Mouse (Mus musculus): ENCODE data around the gene Mesp1. TPM values are rescaled to one million over a fixed set of nuclear protein-coding genes. Genes with fewer than 3 reads are reported as not detected.

Mesp1 gene
- not detected in 2 replicates for polyA plus RNA-seq (2015; fragmentation: Nextera tagmentation; extraction: Ambion mirVana)

DNA sequence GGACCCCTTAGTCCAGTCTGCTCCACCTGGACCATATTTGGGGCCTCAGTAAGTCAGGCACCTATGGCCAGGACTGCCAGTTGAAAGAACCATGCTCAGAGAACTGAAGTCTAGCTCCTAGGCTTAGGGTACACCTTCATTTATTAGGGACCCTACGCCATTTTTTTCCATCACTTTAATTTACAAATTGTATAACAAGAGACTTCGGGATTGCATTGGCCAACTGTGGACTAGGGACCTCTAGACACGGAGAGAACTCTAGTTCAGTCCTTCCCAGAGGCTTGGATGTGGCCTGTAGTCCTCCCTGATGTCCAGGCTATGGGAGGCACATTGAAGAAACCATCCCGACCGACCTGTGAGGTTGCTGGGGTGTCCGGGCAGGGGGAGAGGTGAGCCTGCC, at the start of gene Mesp1:
Gene Mesp1, minus strand, starts transcription at position 101 of the 400 bp plus-strand sequence.
- TF ChIP-seq EP300 (IDR thresholded peaks at IDR 0.05; ENCODE audit: low read depth), result no peak
- TF ChIP-seq CTCF (IDR thresholded peaks at IDR 0.05; ENCODE audit: low read depth), result no peak
- H3K4me2 ChIP-seq (ENCODE audit: low read depth, low read length), result peak within 1 kb of the TSS; percentile 65
- no peak within 1 kb of the TSS for H3K27ac ChIP-seq (ENCODE audit: low read depth)
- H3K4me1 ChIP-seq (ENCODE audit: insufficient read depth), result peaks cover 13% of the 10 kb centered on the region
- H3K36me3 ChIP-seq (replicated peaks; ENCODE audit: insufficient read depth, low read length), result no peaks in the 10 kb centered on the region
- H3K4me3 ChIP-seq (ENCODE audit: low read depth, low read length), result peak within 1 kb of the TSS; percentile 29
- ATAC-seq, result no peak
- no peaks in the 10 kb centered on the region for H3K9me3 ChIP-seq (ENCODE audit: low read length)
- H3K9ac ChIP-seq (replicated peaks), result no peak within 1 kb of the TSS
- no peak for DNase-seq
- peaks cover 42% of the 10 kb centered on the region for H3K27me3 ChIP-seq (ENCODE audit: insufficient read depth, low read length)
- WGBS (ENCODE audit: insufficient replicate concordance), result 68% methylated on average over 6 of the region's 6 CpGs

DNA sequence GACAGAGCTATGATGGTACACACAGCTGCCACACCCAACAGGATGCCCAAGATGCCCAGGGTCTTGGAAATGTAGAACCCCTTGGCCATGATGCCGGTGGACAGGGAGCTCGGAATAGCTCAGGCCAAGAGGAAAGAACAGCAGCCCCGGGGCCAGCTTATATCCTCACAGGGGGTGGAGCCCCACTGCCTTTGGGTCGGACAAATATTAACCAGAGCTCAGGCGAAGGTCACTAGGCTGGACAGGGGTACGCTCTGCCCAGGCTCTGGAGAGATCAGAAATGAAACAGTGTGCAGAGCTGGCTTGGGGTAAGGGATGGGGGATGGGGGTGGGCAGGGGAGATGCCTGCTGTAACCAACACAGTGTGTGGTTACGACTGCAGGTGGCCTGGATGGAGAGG, 48.6 kb upstream of the Mesp1 start:
- Histone ChIP-seq H3K4me3 (ENCODE audit: low read depth, low read length) (peak overlapping the region; percentile 33), H3K4me2 (ENCODE audit: low read depth, low read length) (peak overlapping the region; percentile 65), H3K27ac (ENCODE audit: low read depth) (peak overlapping the region; percentile 76), H3K9me3 (ENCODE audit: low read length) (no peaks in the 10 kb centered on the region), H3K9ac (replicated peaks) (peak overlapping the region; percentile 38), H3K36me3 (replicated peaks; ENCODE audit: insufficient read depth, low read length) (no peaks in the 10 kb centered on the region), H3K4me1 (ENCODE audit: insufficient read depth) (peaks cover 14% of the 10 kb centered on the region; the same call in 1 of the 2 replicates), H3K27me3 (ENCODE audit: insufficient read depth, low read length) (no peaks in the 10 kb centered on the region)
- DNase-seq (peak; percentile 68), ATAC-seq (peak; percentile 84)
- 49% methylated on average over 7 of the region's 7 CpGs for WGBS (ENCODE audit: insufficient replicate concordance)
- TF ChIP-seq CTCF (IDR thresholded peaks at IDR 0.05; ENCODE audit: low read depth), result no peak
- no peak for TF ChIP-seq EP300 (IDR thresholded peaks at IDR 0.05; ENCODE audit: low read depth)

DNA sequence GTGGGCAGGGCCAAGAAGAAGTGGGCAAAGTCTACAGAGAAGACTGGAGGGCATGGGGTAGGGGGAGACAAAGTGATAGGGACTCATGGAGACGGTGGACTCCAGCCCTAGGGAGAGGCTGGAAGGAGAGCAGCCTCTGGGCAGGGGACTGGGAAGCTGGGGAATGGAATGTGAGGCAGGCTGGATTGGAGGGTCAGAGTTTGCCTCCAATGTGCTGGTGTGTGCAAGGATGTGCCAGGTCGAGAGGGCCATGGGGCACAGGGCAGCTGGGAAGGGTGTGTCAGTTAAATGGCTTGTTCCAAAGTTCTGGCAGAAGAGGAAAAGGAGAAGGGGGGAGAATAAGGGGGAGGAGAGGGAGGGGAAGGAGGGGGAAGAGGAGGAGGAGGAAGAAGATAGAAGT, 43.7 kb upstream of the Mesp1 start:
- ATAC-seq (no peak), DNase-seq (no peak)
- no peak overlapping the region for H3K4me2 ChIP-seq (ENCODE audit: low read depth, low read length)
- no peak for TF ChIP-seq CTCF (IDR thresholded peaks at IDR 0.05; ENCODE audit: low read depth)
- no peak for TF ChIP-seq EP300 (IDR thresholded peaks at IDR 0.05; ENCODE audit: low read depth)
- H3K4me1 ChIP-seq (ENCODE audit: insufficient read depth), result no peaks in the 10 kb centered on the region
- H3K9ac ChIP-seq (replicated peaks), result no peak overlapping the region
- no peaks in the 10 kb centered on the region for H3K27me3 ChIP-seq (ENCODE audit: insufficient read depth, low read length)
- H3K27ac ChIP-seq (ENCODE audit: low read depth), result no peak overlapping the region
- no peaks in the 10 kb centered on the region for H3K9me3 ChIP-seq (ENCODE audit: low read length)
- WGBS (ENCODE audit: insufficient replicate concordance), result 60% methylated on average over 2 of the region's 2 CpGs
- H3K36me3 ChIP-seq (replicated peaks; ENCODE audit: insufficient read depth, low read length), result 0 out of 2 replicates have a peak, but pooled peaks cover 2% of the 10 kb centered on the region
- H3K4me3 ChIP-seq (ENCODE audit: low read depth, low read length), result no peak overlapping the region

DNA sequence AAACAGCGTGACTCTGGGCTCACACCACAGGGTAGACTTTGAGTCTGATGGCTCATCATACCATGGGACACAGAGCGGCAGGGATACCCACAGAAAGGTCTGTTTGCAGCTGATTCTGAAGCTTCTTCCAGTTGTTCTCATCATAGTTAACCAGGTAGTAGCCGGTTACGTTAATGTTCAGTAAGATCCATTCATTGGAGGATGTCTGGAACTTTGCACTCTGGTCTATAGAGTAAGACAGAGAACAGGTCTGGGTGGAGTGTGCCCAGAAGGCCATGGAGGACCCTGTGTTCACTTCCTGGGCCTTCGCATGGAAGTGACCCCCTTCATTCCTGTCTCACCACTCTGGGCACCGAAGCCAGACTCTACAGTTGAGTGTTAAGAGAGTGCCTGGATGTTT, 41.6 kb upstream of the Mesp1 start:
- Histone ChIP-seq H3K9ac (replicated peaks) (no peak overlapping the region), H3K9me3 (ENCODE audit: low read length) (no peaks in the 10 kb centered on the region), H3K27ac (ENCODE audit: low read depth) (no peak overlapping the region), H3K4me3 (ENCODE audit: low read depth, low read length) (no peak overlapping the region), H3K4me2 (ENCODE audit: low read depth, low read length) (no peak overlapping the region), H3K36me3 (replicated peaks; ENCODE audit: insufficient read depth, low read length) (0 out of 2 replicates have a peak, but pooled peaks cover 2% of the 10 kb centered on the region), H3K4me1 (ENCODE audit: insufficient read depth) (no peaks in the 10 kb centered on the region), H3K27me3 (ENCODE audit: insufficient read depth, low read length) (no peaks in the 10 kb centered on the region)
- ATAC-seq (no peak), DNase-seq (no peak)
- WGBS (ENCODE audit: insufficient replicate concordance), result 91% methylated on average over 6 of the region's 6 CpGs
- TF ChIP-seq CTCF (IDR thresholded peaks at IDR 0.05; ENCODE audit: low read depth) (no peak), EP300 (IDR thresholded peaks at IDR 0.05; ENCODE audit: low read depth) (no peak)

DNA sequence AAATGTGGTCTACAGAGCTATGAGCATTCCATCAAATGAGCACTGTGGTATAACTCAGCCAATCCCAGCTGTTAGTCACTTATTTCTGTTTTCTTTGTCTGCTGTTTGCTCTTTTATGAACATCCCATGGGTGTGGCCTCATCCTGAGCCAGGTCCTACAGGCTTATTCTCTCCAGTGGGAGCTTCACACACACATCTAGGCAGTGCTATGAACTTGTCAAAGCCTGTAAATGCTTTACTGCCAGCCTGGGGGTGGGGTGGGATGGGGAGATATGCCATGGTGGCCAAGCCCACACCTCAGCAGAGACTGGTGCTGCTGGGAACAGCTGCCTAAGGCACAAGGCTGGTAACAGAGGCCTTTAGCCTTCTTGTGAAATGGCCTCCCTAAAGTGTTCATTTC, 39.4 kb upstream of the Mesp1 start:
- H3K9me3 ChIP-seq (ENCODE audit: low read length), result no peaks in the 10 kb centered on the region
- DNase-seq (no peak), ATAC-seq (no peak)
- no peaks in the 10 kb centered on the region for H3K4me1 ChIP-seq (ENCODE audit: insufficient read depth)
- 0 out of 2 replicates have a peak, but pooled peaks cover 2% of the 10 kb centered on the region for H3K36me3 ChIP-seq (replicated peaks; ENCODE audit: insufficient read depth, low read length)
- H3K9ac ChIP-seq (replicated peaks), result no peak overlapping the region
- no peak overlapping the region for H3K4me3 ChIP-seq (ENCODE audit: low read depth, low read length)
- TF ChIP-seq EP300 (IDR thresholded peaks at IDR 0.05; ENCODE audit: low read depth) (no peak), CTCF (IDR thresholded peaks at IDR 0.05; ENCODE audit: low read depth) (no peak)
- H3K4me2 ChIP-seq (ENCODE audit: low read depth, low read length), result no peak overlapping the region
- H3K27ac ChIP-seq (ENCODE audit: low read depth), result no peak overlapping the region
- no peaks in the 10 kb centered on the region for H3K27me3 ChIP-seq (ENCODE audit: insufficient read depth, low read length)

DNA sequence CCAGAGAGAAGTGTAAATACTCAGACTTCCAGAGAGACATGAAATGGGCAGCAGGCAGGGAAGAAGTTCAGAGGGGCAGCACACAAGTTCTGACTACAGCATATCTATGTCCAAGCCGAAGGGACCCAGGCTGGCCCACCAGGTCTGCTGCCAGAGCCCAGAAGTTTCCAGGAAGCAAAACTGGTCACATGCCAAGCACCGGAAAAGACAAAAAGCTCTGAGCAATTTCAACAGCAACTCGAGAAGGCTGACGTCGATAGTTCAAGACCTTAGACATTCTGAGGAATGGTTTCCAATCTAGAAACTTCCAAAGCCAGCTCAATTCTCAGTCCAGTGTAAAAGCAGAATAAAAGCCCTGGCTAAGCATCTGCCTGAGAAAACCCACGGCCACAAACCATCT, 38.0 kb upstream of the Mesp1 start:
- Histone ChIP-seq H3K27ac (ENCODE audit: low read depth) (no peak overlapping the region), H3K9me3 (ENCODE audit: low read length) (no peaks in the 10 kb centered on the region), H3K4me1 (ENCODE audit: insufficient read depth) (no peaks in the 10 kb centered on the region), H3K27me3 (ENCODE audit: insufficient read depth, low read length) (no peaks in the 10 kb centered on the region), H3K9ac (replicated peaks) (no peak overlapping the region), H3K4me2 (ENCODE audit: low read depth, low read length) (no peak overlapping the region), H3K4me3 (ENCODE audit: low read depth, low read length) (no peak overlapping the region), H3K36me3 (replicated peaks; ENCODE audit: insufficient read depth, low read length) (0 out of 2 replicates have a peak, but pooled peaks cover 2% of the 10 kb centered on the region)
- ATAC-seq, result no peak
- TF ChIP-seq CTCF (IDR thresholded peaks at IDR 0.05; ENCODE audit: low read depth), result no peak
- TF ChIP-seq EP300 (IDR thresholded peaks at IDR 0.05; ENCODE audit: low read depth), result no peak
- DNase-seq, result no peak
- WGBS (ENCODE audit: insufficient replicate concordance), result 55% methylated on average over 6 of the region's 6 CpGs

DNA sequence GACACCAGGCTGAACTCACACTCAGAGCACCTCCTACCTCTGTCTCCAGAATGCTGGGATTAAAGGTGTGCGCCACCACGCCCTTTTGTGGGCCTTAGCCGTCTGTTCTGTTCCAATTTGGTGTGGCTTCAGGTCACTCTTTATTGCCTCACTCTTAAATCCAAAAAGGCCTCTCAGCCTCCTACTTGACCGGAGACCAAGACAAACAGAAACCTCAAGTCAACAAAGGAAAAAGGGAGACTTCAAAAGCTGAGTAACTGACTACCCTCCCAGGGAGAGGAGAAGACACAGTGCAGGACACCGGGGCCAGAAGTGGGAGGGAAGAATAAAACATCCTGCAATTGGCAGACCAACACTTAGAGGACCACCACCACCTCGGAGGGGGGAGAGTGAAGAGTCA, 37.6 kb upstream of the Mesp1 start:
- Histone ChIP-seq H3K27ac (ENCODE audit: low read depth) (no peak overlapping the region), H3K4me1 (ENCODE audit: insufficient read depth) (no peaks in the 10 kb centered on the region), H3K36me3 (replicated peaks; ENCODE audit: insufficient read depth, low read length) (0 out of 2 replicates have a peak, but pooled peaks cover 2% of the 10 kb centered on the region), H3K9me3 (ENCODE audit: low read length) (no peaks in the 10 kb centered on the region), H3K27me3 (ENCODE audit: insufficient read depth, low read length) (no peaks in the 10 kb centered on the region), H3K9ac (replicated peaks) (no peak overlapping the region), H3K4me3 (ENCODE audit: low read depth, low read length) (no peak overlapping the region), H3K4me2 (ENCODE audit: low read depth, low read length) (no peak overlapping the region)
- WGBS (ENCODE audit: insufficient replicate concordance), result 54% methylated on average over 6 of the region's 6 CpGs
- TF ChIP-seq CTCF (IDR thresholded peaks at IDR 0.05; ENCODE audit: low read depth) (no peak), EP300 (IDR thresholded peaks at IDR 0.05; ENCODE audit: low read depth) (no peak)
- DNase-seq (no peak), ATAC-seq (no peak)
